Mouse (Mus musculus) liver, adult (tissue): Measurements from ENCODE around the gene Thumpd1.

ENCODE experiments used
- GATA4 ChIP-seq: IDR thresholded peaks from 2 replicates; pipeline ENCODE4 v1.6.1; 2014; ENCODE audit warnings: mild to moderate bottlenecking, low read length; ENCODE audit not compliant: insufficient replicate concordance

The Thumpd1 gene

DNA sequence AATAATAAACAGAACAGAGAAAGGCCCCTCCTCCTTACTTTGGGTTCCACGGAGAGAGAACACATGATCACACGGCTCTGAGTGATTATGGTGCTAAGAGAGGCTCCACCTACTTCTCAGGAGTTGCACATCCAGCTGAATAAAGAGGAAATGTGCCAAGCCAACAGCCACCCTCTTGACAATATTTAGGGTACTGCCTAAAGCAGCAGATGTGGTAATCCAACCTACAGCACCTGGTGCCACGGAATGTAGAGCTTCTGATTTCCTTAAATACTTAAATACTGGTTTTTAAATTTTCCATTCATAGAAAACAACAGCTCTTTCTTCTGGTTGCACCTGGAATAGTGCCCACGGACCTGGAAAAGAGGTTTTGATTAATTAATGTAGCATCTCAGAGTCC, 37.9 kb downstream of the Thumpd1 start:
- TF ChIP-seq GATA4 = no peak

DNA sequence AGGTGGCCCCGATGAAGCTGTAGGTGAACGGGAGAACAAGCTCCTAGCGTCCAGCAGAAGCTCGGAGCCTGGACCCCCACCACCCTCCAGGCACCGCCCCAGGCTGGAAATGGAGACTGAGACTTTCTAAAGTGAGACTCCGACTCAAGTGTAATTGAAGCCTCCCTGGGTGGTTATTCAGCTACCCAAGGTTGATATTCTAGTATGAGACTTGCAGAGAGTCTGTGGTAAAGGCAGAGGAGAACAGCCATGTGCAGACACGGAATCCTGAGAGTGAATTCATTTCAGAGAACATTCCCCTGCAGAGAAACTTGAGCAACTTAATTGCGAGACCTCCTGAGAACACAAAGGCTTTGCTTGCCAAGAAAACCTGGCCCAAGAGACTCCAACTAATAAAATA, 40.5 kb downstream of the Thumpd1 start:
- no peak for TF ChIP-seq GATA4

DNA sequence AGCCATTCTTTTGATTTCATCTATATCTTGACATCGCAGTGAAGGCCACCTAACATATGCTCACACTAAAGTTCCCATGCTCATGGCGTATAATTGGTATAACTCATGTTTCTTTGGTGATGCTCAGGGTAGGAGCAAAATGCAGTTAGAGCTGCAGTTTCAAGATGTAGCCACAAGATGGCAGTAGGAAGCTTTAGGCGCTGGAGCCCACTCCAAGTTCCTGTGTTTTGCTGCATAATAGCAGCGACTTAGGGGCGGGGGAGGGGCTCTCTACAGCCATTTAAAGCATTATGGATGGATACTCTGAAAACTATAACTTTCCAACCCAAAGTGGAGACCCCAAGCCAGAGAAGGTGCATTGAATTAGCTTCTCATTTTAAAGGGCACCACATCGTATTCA, 47.1 kb downstream of the Thumpd1 start:
- TF ChIP-seq GATA4 = no peak

DNA sequence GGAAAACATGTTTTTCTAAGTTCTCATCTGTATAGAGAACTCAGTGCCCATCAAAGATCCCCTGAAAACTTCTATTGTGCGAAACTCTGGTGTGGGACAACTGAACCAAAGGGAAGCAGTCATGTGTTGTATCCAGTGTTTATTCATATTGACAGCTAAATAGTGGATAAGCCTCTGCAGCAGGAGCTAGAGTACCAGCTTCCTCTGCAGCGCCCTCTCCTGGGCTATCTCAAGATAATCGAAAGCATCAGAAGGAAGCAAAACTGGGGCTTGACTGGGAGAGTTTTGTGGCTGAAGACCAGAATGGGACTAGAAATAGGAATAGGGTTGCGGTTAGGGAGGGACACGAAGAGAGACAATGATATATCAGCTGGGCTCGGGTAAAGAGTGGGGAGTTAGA, 49.7 kb downstream of the Thumpd1 start:
- TF ChIP-seq GATA4 = no peak

DNA sequence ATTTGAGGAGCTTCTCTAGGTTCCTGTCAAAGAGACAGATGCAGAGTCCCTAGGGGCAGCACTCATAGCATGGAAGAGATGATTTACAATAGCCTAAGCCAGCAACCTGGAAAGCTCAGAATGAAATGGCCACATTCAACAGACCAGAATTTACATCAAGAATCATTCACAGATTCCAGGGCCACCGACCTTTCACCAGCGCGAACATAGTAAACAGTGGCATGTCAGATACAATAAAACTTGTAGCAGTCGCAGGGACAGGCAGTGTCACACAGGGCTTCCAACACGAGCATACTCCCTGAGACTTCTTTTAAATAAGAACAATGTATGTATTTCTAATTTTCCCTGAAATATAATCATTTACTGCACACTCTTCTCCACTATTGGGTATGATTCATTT, 50.2 kb downstream of the Thumpd1 start:
- no peak for TF ChIP-seq GATA4

DNA sequence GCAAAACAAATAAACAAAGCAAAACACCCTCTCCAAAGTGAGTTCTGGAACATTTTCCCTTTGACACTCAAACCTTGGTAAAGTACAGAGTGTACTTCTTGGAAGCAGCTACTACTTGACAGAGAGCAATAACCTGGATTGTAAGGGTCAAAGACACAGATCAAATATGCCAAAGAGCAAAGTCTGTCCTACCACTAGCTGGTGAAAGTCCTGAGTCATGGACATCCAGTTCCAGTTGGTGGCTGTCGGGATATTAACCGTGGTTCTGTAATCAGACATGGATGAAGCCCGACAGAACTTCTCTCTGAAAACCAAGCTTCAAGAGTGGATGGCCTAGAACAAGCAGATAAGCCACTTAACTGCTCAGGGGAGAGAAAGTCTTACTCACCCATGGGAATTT, 52.7 kb downstream of the Thumpd1 start:
- TF ChIP-seq GATA4 = no peak
